Mouse (Mus musculus): ENCODE data around the gene Aqp9.

DNA sequence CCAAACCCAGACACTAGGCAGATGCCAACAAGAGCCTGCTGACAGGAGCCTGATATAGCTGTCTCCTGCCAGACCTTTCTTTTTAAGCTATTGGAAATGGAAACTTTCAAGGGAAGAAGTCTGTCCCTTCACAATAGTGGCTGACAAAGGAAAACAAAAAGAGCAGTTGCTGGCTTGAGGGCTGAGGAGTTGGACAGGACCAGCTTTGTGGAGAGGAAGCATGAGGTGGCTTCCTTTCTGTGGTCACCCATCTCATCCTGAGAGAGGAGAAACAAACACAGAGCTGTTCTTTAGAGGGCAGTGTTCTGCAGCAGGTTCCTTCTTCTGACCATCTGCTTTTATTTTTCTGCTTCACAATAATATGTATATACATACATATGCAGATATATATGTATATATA, 19.6 kb downstream of the Aqp9 start:
- TF ChIP-seq MAX (IDR thresholded peaks at IDR 0.05; ENCODE audit: low read depth) (no peak), CEBPB (IDR thresholded peaks at IDR 0.05; ENCODE audit: insufficient read depth, poor library complexity, severe bottlenecking) (no peak), TCF12 (IDR thresholded peaks at IDR 0.05; ENCODE audit: insufficient read depth, poor library complexity, severe bottlenecking) (no peak), POLR2A (IDR thresholded peaks at IDR 0.05; ENCODE audit: insufficient read length, low read depth) (no peak), MYOG (IDR thresholded peaks at IDR 0.05; ENCODE audit: control insufficient read depth in 1 of 3, insufficient read depth in 1 of 3, insufficient read length in 2 of 3, low read depth in 2 of 3) (no peak)
